Comparison of ENCODE assay signal across 10 mouse cellular contexts in genomic region chr15:31599834-31600233, GRCm38 (mm10). TPM values are rescaled to one million over a fixed set of nuclear protein-coding genes. Genes with fewer than 3 reads are reported as not detected.
DNase-seq lines count a peak whose midpoint lies in the region; ATAC-seq and TF ChIP-seq lines count a peak whose summit lies in the region.
"Had no signal": no experiment of that assay in that cellular context is flagged by ENCODE, and none has a peak within 500 bp of the region (broad histone marks: within the 10 kb centered on the region; RNA-seq: fewer than 3 reads in every experiment).

No protein-coding gene starts in this region.

- H3K27ac ChIP-seq in heart, embryonic 13.5 days (replicated peaks), result no peak overlapping the region
- no peak overlapping the region for H3K27ac ChIP-seq in MEL (ENCODE audit: control insufficient read depth, low read depth, low read length)
- no peak overlapping the region for H3K27ac ChIP-seq in hindbrain, embryonic 13.5 days
- no peak overlapping the region for H3K27ac ChIP-seq in midbrain, embryonic 12.5 days (replicated peaks)

- TF ChIP-seq POLR2A in MEL (IDR thresholded peaks at IDR 0.05; ENCODE audit: control insufficient read depth in 1 of 2, insufficient read depth in 1 of 2, low read depth in 1 of 2, low read length in 2 of 2, poor library complexity in 1 of 2), result no peak

- no peak for DNase-seq in heart, postnatal 4 days
- peak; percentile 55 for DNase-seq in MEL (ENCODE audit: low read depth, low spot score)
- DNase-seq in thymus, adult 18-20 months, result no peak
- DNase-seq in spleen, postnatal 10 days (ENCODE audit: low spot score in 2 of 2), result no peak
- no peak for DNase-seq in right cerebral cortex, adult 2 months (ENCODE audit: low spot score in 2 of 2)
- DNase-seq: cerebellum, adult 11-12 months; kidney, postnatal 10 days had no signal

- peaks cover 52% of the 10 kb centered on the region for H3K79me2 ChIP-seq in MEL (ENCODE audit: control insufficient read depth, insufficient read depth, low read length, poor library complexity)

- 0 out of 4 replicates have a peak, but pooled peaks of 1 of the 2 experiments have one; percentile 18 for TF ChIP-seq EP300 in MEL (IDR thresholded peaks at IDR 0.05; ENCODE audit: low read depth in 1 of 2, low read length in 2 of 2)

- peaks cover 39% of the 10 kb centered on the region for H3K4me1 ChIP-seq in heart, embryonic 13.5 days
- H3K4me1 ChIP-seq in MEL (ENCODE audit: control insufficient read depth in 1 of 2, insufficient read depth in 2 of 2, low read length in 2 of 2), result peaks cover 8 to 21% of the 10 kb centered on the region in 2 experiments
- H3K4me1 ChIP-seq in hindbrain, embryonic 13.5 days (replicated peaks), result peaks cover 36% of the 10 kb centered on the region
- H3K4me1 ChIP-seq in midbrain, embryonic 12.5 days, result peaks cover 28% of the 10 kb centered on the region

- 64% methylated on average over 4 of the region's 4 CpGs for WGBS in heart, embryonic 13.5 days
- 80% methylated on average over 4 of the region's 4 CpGs for WGBS in hindbrain, embryonic 13.5 days
- 74% methylated on average over 4 of the region's 4 CpGs for WGBS in midbrain, embryonic 12.5 days

- 0 out of 2 replicates have a peak overlapping the region, but pooled peaks have one; percentile 97 for H3K9ac ChIP-seq in heart, embryonic 13.5 days
- peak overlapping the region; percentile 41 for H3K9ac ChIP-seq in MEL (ENCODE audit: control insufficient read depth, low read depth, low read length, poor library complexity, severe bottlenecking)
- H3K9ac ChIP-seq in hindbrain, embryonic 13.5 days, result peak overlapping the region; percentile 96
- peak overlapping the region; percentile 96; the same call in 1 of the 2 replicates for H3K9ac ChIP-seq in midbrain, embryonic 12.5 days (replicated peaks)

- H3K4me2 ChIP-seq in heart, embryonic 13.5 days, result peak overlapping the region; percentile 98
- H3K4me2 ChIP-seq in hindbrain, embryonic 13.5 days, result peak overlapping the region; percentile 99
- peak overlapping the region; percentile 97 for H3K4me2 ChIP-seq in midbrain, embryonic 12.5 days (replicated peaks)

- no peaks in the 10 kb centered on the region for H3K27me3 ChIP-seq in heart, embryonic 13.5 days (replicated peaks)
- H3K27me3 ChIP-seq in MEL (ENCODE audit: control insufficient read depth in 1 of 2, insufficient read depth in 2 of 2, low read length in 2 of 2), result no peaks in the 10 kb centered on the region
- no peaks in the 10 kb centered on the region for H3K27me3 ChIP-seq in hindbrain, embryonic 13.5 days
- H3K27me3 ChIP-seq in midbrain, embryonic 12.5 days, result no peaks in the 10 kb centered on the region

- no peak for TF ChIP-seq RAD21 in MEL (IDR thresholded peaks at IDR 0.05; ENCODE audit: low read depth, low read length)

- peaks cover 33% of the 10 kb centered on the region for H3K36me3 ChIP-seq in heart, embryonic 13.5 days
- H3K36me3 ChIP-seq in MEL (ENCODE audit: control insufficient read depth in 1 of 2, insufficient read depth in 2 of 2, low read length in 2 of 2), result peaks cover 28 to 38% of the 10 kb centered on the region in 2 experiments
- peaks cover 17% of the 10 kb centered on the region for H3K36me3 ChIP-seq in hindbrain, embryonic 13.5 days
- H3K36me3 ChIP-seq in midbrain, embryonic 12.5 days, result peaks cover 31% of the 10 kb centered on the region

- no peaks in the 10 kb centered on the region for H3K9me3 ChIP-seq in heart, embryonic 13.5 days
- H3K9me3 ChIP-seq in MEL (replicated peaks; ENCODE audit: insufficient read depth, low read length), result no peaks in the 10 kb centered on the region
- no peaks in the 10 kb centered on the region for H3K9me3 ChIP-seq in hindbrain, embryonic 13.5 days
- H3K9me3 ChIP-seq in midbrain, embryonic 12.5 days, result no peaks in the 10 kb centered on the region

- no peak for TF ChIP-seq CTCF in MEL (IDR thresholded peaks at IDR 0.05 in 2 of 3, conservative IDR thresholded peaks at IDR 0.05 in 1 of 3; ENCODE audit: control insufficient read depth in 1 of 3, insufficient read depth in 1 of 3, low read depth in 2 of 3, low read length in 3 of 3, poor library complexity in 1 of 3, severe bottlenecking in 1 of 3)

- no peak for ATAC-seq in heart, embryonic 13.5 days (ENCODE audit: extremely low read depth, insufficient number of reproducible peaks, low FRiP score, low TSS enrichment)
- ATAC-seq in hindbrain, embryonic 13.5 days (ENCODE audit: low FRiP score), result no peak
- ATAC-seq in midbrain, embryonic 12.5 days (ENCODE audit: low FRiP score, low read depth), result no peak

- peak overlapping the region; percentile 97 for H3K4me3 ChIP-seq in heart, embryonic 13.5 days
- H3K4me3 ChIP-seq in MEL (ENCODE audit: control insufficient read depth in 1 of 2, insufficient read depth in 1 of 2, low read depth in 2 of 2, low read length in 2 of 2), result peak overlapping the region; percentile 64 to 93
- H3K4me3 ChIP-seq in hindbrain, embryonic 13.5 days, result peak overlapping the region; percentile 95; the same call in 1 of the 2 replicates
- H3K4me3 ChIP-seq in midbrain, embryonic 12.5 days, result peak overlapping the region; percentile 95

TF ChIP-seq in MEL, 35 proteins besides CTCF, POLR2A, EP300 and RAD21:
- 0 out of 2 replicates have a peak, but pooled peaks have one; percentile 2 for TF ChIP-seq MXI1 (IDR thresholded peaks at IDR 0.05; ENCODE audit: low read depth, low read length)
- TF ChIP-seq SIN3A (IDR thresholded peaks at IDR 0.05; ENCODE audit: low read length), result 0 out of 2 replicates have a peak, but pooled peaks have one; percentile 1
- no peak for TF ChIP-seq ZKSCAN1 (IDR thresholded peaks at IDR 0.05; ENCODE audit: low read depth, low read length)

RNA-seq across cellular contexts. Expression of gene Cct5, which starts 1.8 kb away (rescaled TPM):
- 362 and 387 TPM in 2 replicates for polyA plus RNA-seq in heart, embryonic 13.5 days (2015; fragmentation: Nextera tagmentation; extraction: Ambion mirVana)
- 100 to 1,000 TPM; 211 to 213 TPM for total RNA-seq in heart, postnatal 4 days (2021)
- 1,184 and 1,257 TPM in 2 replicates for total RNA-seq in MEL (2012; rRNA removed)
- polyA plus RNA-seq in MEL (2012; ENCODE audit: insufficient read depth in 1 of 2, insufficient read length in 2 of 2, low read depth in 1 of 2, low replicate concordance in 2 of 2, missing spikeins in 1 of 2), result 100 to 1,000 TPM; 396 to 798 TPM
- 509 and 525 TPM in 2 replicates for polyA plus RNA-seq in hindbrain, embryonic 13.5 days (2015; fragmentation: Nextera tagmentation; extraction: Ambion mirVana)
- 592 and 610 TPM in 2 replicates for polyA plus RNA-seq in midbrain, embryonic 12.5 days (2016; fragmentation: Nextera tagmentation; extraction: Ambion mirVana)

RNA-seq across cellular contexts. Expression of gene Fam173b, which starts 1.8 kb away (rescaled TPM):
- 12.7 and 14.3 TPM in 2 replicates for polyA plus RNA-seq in heart, embryonic 13.5 days (2015; fragmentation: Nextera tagmentation; extraction: Ambion mirVana)
- 10 to 100 TPM; 17.1 to 18.6 TPM for total RNA-seq in heart, postnatal 4 days (2021)
- 26.2 and 29.2 TPM in 2 replicates for total RNA-seq in MEL (2012; rRNA removed)
- polyA plus RNA-seq in MEL (2012; ENCODE audit: insufficient read depth in 1 of 2, insufficient read length in 2 of 2, low read depth in 1 of 2, low replicate concordance in 2 of 2, missing spikeins in 1 of 2), result 10 to 100 TPM in 1 of 2 experiments, not detected in 1; 21.0 TPM
- 11.2 and 11.5 TPM in 2 replicates for polyA plus RNA-seq in hindbrain, embryonic 13.5 days (2015; fragmentation: Nextera tagmentation; extraction: Ambion mirVana)
- 11.8 and 13.2 TPM in 2 replicates for polyA plus RNA-seq in midbrain, embryonic 12.5 days (2016; fragmentation: Nextera tagmentation; extraction: Ambion mirVana)

RNA-seq across cellular contexts. Expression of gene Cmbl, which starts 34.6 kb away (rescaled TPM):
- 9.2 TPM in 2 replicates for polyA plus RNA-seq in heart, embryonic 13.5 days (2015; fragmentation: Nextera tagmentation; extraction: Ambion mirVana)
- 10 to 100 TPM; 13.9 to 14.6 TPM for total RNA-seq in heart, postnatal 4 days (2021)
- total RNA-seq in MEL (2012; rRNA removed), result 0.31 TPM in 1 of 2 replicates, not detected in the other
- under 1 TPM in 1 of 2 experiments, not detected in 1; 0.22 TPM for polyA plus RNA-seq in MEL (2012; ENCODE audit: insufficient read depth in 1 of 2, insufficient read length in 2 of 2, low read depth in 1 of 2, low replicate concordance in 2 of 2, missing spikeins in 1 of 2)
- polyA plus RNA-seq in hindbrain, embryonic 13.5 days (2015; fragmentation: Nextera tagmentation; extraction: Ambion mirVana), result 5.9 and 6.1 TPM in 2 replicates
- 1.3 and 2.4 TPM in 2 replicates for polyA plus RNA-seq in midbrain, embryonic 12.5 days (2016; fragmentation: Nextera tagmentation; extraction: Ambion mirVana)

Comparison
In these comparisons a context has a peak if more than half of its experiments do, and no peak if none do; other contexts are left out.
1. H3K9ac ChIP-seq: peak in every context shown above with its lines; median percentile 97 in heart, embryonic 13.5 days; 96 in hindbrain, embryonic 13.5 days; 96 in midbrain, embryonic 12.5 days; 41 in MEL.